Mouse (Mus musculus) forebrain, embryonic 14.5 days (tissue): ENCODE results near the gene Nos3. TPM values are rescaled to one million over a fixed set of nuclear protein-coding genes. Genes with fewer than 3 reads are reported as not detected.

Experiments
- ATAC-seq: fragments of 200-750 bp; cut with Nextera tagmentation; 2 replicates; pipeline ENCODE4 v1.8.0; 2017; ENCODE audit warnings: mild to moderate bottlenecking, moderate library complexity
- DNase-seq: peaks from one replicate; pipeline ENCODE4 v3.0.0-alpha.2; 2015; ENCODE audit warnings: low spot score
- H3K27ac ChIP-seq: fragments of 300-500 bp; sonication (generic); 2 replicates; pipeline ENCODE4 v1.5.1; 2014; ENCODE audit warnings: low read depth, mild to moderate bottlenecking, control low read depth, low read length, moderate library complexity
- H3K27me3 ChIP-seq: fragments of 300-500 bp; sonication (generic); replicated peaks from 2 replicates; pipeline ENCODE4 v1.6.1; 2014; ENCODE audit warnings: low read length, control low read depth, mixed read lengths; ENCODE audit not compliant: control insufficient read depth, insufficient read depth
- H3K36me3 ChIP-seq: fragments of 300-500 bp; sonication (generic); 2 replicates; pipeline ENCODE4 v1.6.1; 2014; ENCODE audit warnings: low read length, control low read depth; ENCODE audit not compliant: control insufficient read depth, insufficient read depth
- H3K4me1 ChIP-seq: fragments of 300-500 bp; sonication (generic); 2 replicates; pipeline ENCODE4 v1.6.1; 2014; ENCODE audit warnings: antibody characterized with exemption, low read length, control low read depth; ENCODE audit not compliant: control insufficient read depth, insufficient read depth
- H3K4me2 ChIP-seq: fragments of 300-500 bp; sonication (generic); 2 replicates; pipeline ENCODE4 v1.6.1; 2014; ENCODE audit warnings: mild to moderate bottlenecking, control low read depth, low read length
- H3K4me3 ChIP-seq: fragments of 300-500 bp; sonication (generic); 2 replicates; pipeline ENCODE4 v1.5.1; 2014; ENCODE audit warnings: low read depth, low read length, control low read depth
- H3K9ac ChIP-seq: fragments of 300-500 bp; sonication (generic); 2 replicates; pipeline ENCODE4 v1.6.1; 2014; ENCODE audit warnings: mild to moderate bottlenecking, low read length, control low read depth, moderate library complexity
- H3K9me3 ChIP-seq: fragments of 300-500 bp; sonication (generic); replicated peaks from 2 replicates; pipeline ENCODE4 v1.6.1; 2016; ENCODE audit warnings: low read length, control low read depth, mixed read lengths; ENCODE audit not compliant: control insufficient read depth
- WGBS: fragments of 180-500 bp; shearing (Covaris S2); extraction: QIAGEN DNeasy Blood & Tissue Kit; methylation state at CpG from one replicate; pipeline ENCODE4 v1.1.7; 2014; 5-methylcytosine and 5-hydroxymethylcytosine counted together
- polyA plus RNA-seq: library from polyadenylated mRNA; unstranded; fragments of >200 nt; fragmentation: Nextera tagmentation; extraction: Ambion mirVana; gene quantifications from 2 replicates; pipeline ENCODE4 v1.2.1, GENCODE M21; 2014

The Nos3 gene
- polyA plus RNA-seq, 1 experiment from 2014 or later, result 4.6 TPM

GRCm38 (mm10) chr5:24374216-24374615 lies 9.6 kb downstream of the Nos3 start:
- Histone ChIP-seq H3K4me3 (no peak overlapping the region), H3K4me2 (no peak overlapping the region), H3K9ac (no peak overlapping the region), H3K9me3 (no peaks in the 10 kb centered on the region), H3K4me1 (peaks cover 6% of the 10 kb centered on the region; the same call in 1 of the 2 replicates), H3K27ac (no peak overlapping the region), H3K36me3 (no peaks in the 10 kb centered on the region), H3K27me3 (no peaks in the 10 kb centered on the region)
- DNase-seq (peak; percentile 79), ATAC-seq (no peak)
- 17% methylated on average over 6 of the region's 6 CpGs for WGBS

GRCm38 (mm10) chr5:24374666-24375328 lies 10.2 kb downstream of the Nos3 start:
- H3K9me3 ChIP-seq, result no peaks in the 10 kb centered on the region
- H3K4me3 ChIP-seq, result no peak overlapping the region
- no peak overlapping the region for H3K4me2 ChIP-seq
- H3K9ac ChIP-seq, result no peak overlapping the region
- WGBS, result 68% methylated on average over 7 of the region's 7 CpGs
- peaks cover 6% of the 10 kb centered on the region; the same call in 1 of the 2 replicates for H3K4me1 ChIP-seq
- H3K27me3 ChIP-seq, result no peaks in the 10 kb centered on the region
- DNase-seq (peak; percentile 20), ATAC-seq (no peak)
- no peaks in the 10 kb centered on the region for H3K36me3 ChIP-seq
- no peak overlapping the region for H3K27ac ChIP-seq

DNA sequence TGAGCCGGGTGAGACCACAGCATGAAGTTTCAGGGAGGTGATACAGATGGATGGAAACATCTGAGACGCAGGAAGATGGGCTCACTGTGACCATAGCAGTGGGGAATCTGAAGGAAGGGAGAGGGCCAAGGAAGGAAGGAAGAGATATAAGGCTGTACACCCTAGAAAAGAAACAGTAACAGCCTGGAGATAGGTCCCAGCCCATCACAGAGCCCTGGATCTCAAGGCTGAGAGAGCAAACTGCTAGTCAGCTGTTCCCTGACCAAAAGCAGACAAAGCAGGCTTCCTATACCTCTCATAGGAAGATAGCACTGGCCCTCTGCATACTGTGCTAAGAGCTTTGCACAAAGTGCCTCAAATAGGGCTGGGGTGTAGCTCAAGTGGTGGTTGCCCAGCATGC lies 14.1 kb downstream of the Nos3 start:
- DNase-seq (no peak), ATAC-seq (no peak)
- H3K4me3 ChIP-seq, result no peak overlapping the region
- H3K9me3 ChIP-seq, result no peaks in the 10 kb centered on the region
- H3K27me3 ChIP-seq, result no peaks in the 10 kb centered on the region
- no peak overlapping the region for H3K27ac ChIP-seq
- 80% methylated on average over 2 of the region's 2 CpGs for whole genome bisulfite sequencing
- H3K36me3 ChIP-seq, result no peaks in the 10 kb centered on the region
- no peak overlapping the region for H3K4me2 ChIP-seq
- H3K4me1 ChIP-seq, result peaks cover 9% of the 10 kb centered on the region
- H3K9ac ChIP-seq, result no peak overlapping the region

DNA sequence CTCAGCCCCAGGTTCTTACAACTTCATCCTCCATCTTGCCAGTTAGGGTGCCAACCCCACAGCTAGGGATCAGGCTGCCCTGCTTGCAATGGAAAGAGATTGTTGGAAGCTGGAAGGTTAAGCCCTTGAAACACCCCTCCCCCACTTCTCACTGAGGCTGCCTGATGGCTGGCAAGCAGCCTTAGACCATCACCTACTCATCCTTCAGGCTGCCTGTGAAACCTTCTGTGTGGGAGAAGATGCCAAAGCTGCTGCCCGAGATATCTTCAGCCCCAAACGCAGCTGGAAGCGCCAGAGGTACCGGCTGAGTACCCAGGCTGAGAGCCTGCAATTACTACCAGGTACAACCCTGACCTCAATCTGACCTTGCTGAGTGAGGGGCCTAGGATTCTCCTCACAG lies 14.9 kb downstream of the Nos3 start:
- 86% methylated on average over 4 of the region's 4 CpGs for WGBS

GRCm38 (mm10) chr5:24380499-24380898 lies 15.9 kb downstream of the Nos3 start:
- ATAC-seq (no peak), DNase-seq (no peak)
- H3K27me3 ChIP-seq, result no peaks in the 10 kb centered on the region; the same call in 1 of the 2 replicates
- H3K4me3 ChIP-seq, result no peak overlapping the region
- H3K4me1 ChIP-seq, result peaks cover 6% of the 10 kb centered on the region
- no peak overlapping the region for H3K27ac ChIP-seq
- no peaks in the 10 kb centered on the region for H3K36me3 ChIP-seq
- 89% methylated on average over 4 of the region's 4 CpGs for WGBS
- H3K9ac ChIP-seq, result no peak overlapping the region
- H3K4me2 ChIP-seq, result no peak overlapping the region
- H3K9me3 ChIP-seq, result no peaks in the 10 kb centered on the region

More for the DNA sequence above, 14.9 kb downstream of the Nos3 start:
- Histone ChIP-seq H3K4me3 (no peak overlapping the region), H3K4me1 (peaks cover 6% of the 10 kb centered on the region), H3K9me3 (no peaks in the 10 kb centered on the region), H3K4me2 (no peak overlapping the region), H3K27ac (no peak overlapping the region), H3K36me3 (no peaks in the 10 kb centered on the region), H3K27me3 (no peaks in the 10 kb centered on the region), H3K9ac (no peak overlapping the region)
- DNase-seq, result no peak
- ATAC-seq, result no peak

GRCm38 (mm10) chr5:24381486-24381885 lies 16.9 kb downstream of the Nos3 start:
- 83% methylated on average over 6 of the region's 6 CpGs for WGBS
- H3K4me1 ChIP-seq, result peaks cover 6% of the 10 kb centered on the region
- H3K9ac ChIP-seq, result no peak overlapping the region
- H3K27me3 ChIP-seq, result peaks cover 5% of the 10 kb centered on the region
- H3K9me3 ChIP-seq, result no peaks in the 10 kb centered on the region
- no peak overlapping the region for H3K27ac ChIP-seq
- no peaks in the 10 kb centered on the region for H3K36me3 ChIP-seq
- H3K4me3 ChIP-seq, result no peak overlapping the region
- H3K4me2 ChIP-seq, result no peak overlapping the region
- DNase-seq (no peak), ATAC-seq (no peak)

GRCm38 (mm10) chr5:24381988-24382387 lies 17.4 kb downstream of the Nos3 start:
- Histone ChIP-seq H3K4me1 (peaks cover 6% of the 10 kb centered on the region), H3K9me3 (no peaks in the 10 kb centered on the region), H3K27me3 (peaks cover 10% of the 10 kb centered on the region), H3K27ac (no peak overlapping the region), H3K36me3 (no peaks in the 10 kb centered on the region), H3K4me3 (no peak overlapping the region), H3K9ac (no peak overlapping the region), H3K4me2 (no peak overlapping the region)
- no peak for ATAC-seq
- 64% methylated on average over 2 of the region's 2 CpGs for whole genome bisulfite sequencing
- no peak for DNase-seq

DNA sequence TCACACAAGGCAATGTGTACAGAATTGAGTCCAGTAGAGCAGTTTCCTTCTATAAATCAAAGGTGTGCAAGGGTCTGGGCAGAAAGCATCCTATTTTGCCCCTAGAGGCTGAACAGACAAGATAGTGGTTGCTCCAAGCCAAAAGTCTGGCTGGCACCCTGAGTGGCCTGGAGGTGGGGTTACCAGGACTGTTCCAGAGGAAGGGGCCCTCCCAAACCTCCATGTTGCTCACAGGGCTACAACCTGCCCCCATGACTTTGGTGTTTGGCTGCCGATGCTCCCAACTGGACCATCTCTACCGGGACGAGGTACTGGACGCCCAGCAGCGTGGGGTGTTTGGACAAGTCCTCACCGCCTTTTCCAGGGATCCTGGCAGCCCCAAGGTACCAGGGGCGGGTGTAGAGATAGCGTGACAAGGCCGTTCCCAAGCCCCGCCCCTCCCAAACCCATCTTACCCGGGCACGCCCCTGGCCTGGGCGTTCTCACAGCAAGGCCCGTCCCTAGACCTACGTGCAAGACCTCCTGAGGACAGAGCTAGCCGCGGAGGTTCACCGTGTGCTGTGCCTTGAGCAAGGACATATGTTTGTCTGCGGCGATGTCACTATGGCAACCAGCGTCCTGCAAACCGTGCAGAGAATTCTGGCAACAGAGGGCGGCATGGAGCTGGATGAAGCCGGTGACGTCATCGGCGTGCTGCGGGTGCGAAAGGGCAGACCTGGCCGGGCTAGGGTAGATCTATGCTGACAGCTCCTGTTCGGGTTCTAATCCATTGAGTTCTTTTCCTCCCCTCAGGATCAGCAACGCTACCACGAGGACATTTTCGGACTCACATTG lies 18.6 kb downstream of the Nos3 start:
- ATAC-seq (peak; percentile 84), DNase-seq (peak; percentile 96)
- H3K4me3 ChIP-seq, result peak overlapping the region; percentile 44
- peak overlapping the region; percentile 63 for H3K4me2 ChIP-seq
- H3K36me3 ChIP-seq, result no peaks in the 10 kb centered on the region
- H3K4me1 ChIP-seq, result peaks cover 12% of the 10 kb centered on the region
- H3K9me3 ChIP-seq, result no peaks in the 10 kb centered on the region
- under 1% methylated on average over 34 of the region's 34 CpGs for WGBS
- H3K9ac ChIP-seq, result peak overlapping the region; percentile 64
- H3K27ac ChIP-seq, result peak overlapping the region; percentile 58
- peaks cover 22% of the 10 kb centered on the region for H3K27me3 ChIP-seq

- H3K4me1 ChIP-seq, result peaks cover 12% of the 10 kb centered on the region
- peaks cover 31% of the 10 kb centered on the region for H3K27me3 ChIP-seq
- peak overlapping the region; percentile 63; the same call in 1 of the 2 replicates for H3K4me2 ChIP-seq
- WGBS, result 72% methylated on average over 6 of the region's 6 CpGs
- H3K9ac ChIP-seq, result no peak overlapping the region
- DNase-seq (no peak), ATAC-seq (no peak)
- no peak overlapping the region for H3K27ac ChIP-seq
- no peaks in the 10 kb centered on the region for H3K36me3 ChIP-seq
- H3K9me3 ChIP-seq, result no peaks in the 10 kb centered on the region
- no peak overlapping the region for H3K4me3 ChIP-seq
Observed at GRCm38 (mm10) chr5:24384407-24384806, 19.8 kb downstream of the Nos3 start.
